Mouse (Mus musculus) forebrain, embryonic 14.5 days (tissue): ENCODE measurements around the gene Inafm1. TPM values are rescaled to one million over a fixed set of nuclear protein-coding genes. Genes with fewer than 3 reads are reported as not detected.
"Not testable (repeated sequence)": the region's sequence is repeated elsewhere in the genome, so short reads cannot be mapped to it uniquely, and the experiment has no call there.

ENCODE experiments used
- ATAC-seq: fragments of 200-750 bp; cut with Nextera tagmentation; 2 replicates; pipeline ENCODE4 v1.8.0; 2017; ENCODE audit warnings: mild to moderate bottlenecking, moderate library complexity
- DNase-seq: peaks from one replicate; pipeline ENCODE4 v3.0.0-alpha.2; 2015; ENCODE audit warnings: low spot score
- H3K27ac ChIP-seq: fragments of 300-500 bp; sonication (generic); 2 replicates; pipeline ENCODE4 v1.5.1; 2014; ENCODE audit warnings: low read depth, mild to moderate bottlenecking, control low read depth, low read length, moderate library complexity
- H3K27me3 ChIP-seq: fragments of 300-500 bp; sonication (generic); replicated peaks from 2 replicates; pipeline ENCODE4 v1.6.1; 2014; ENCODE audit warnings: low read length, control low read depth, mixed read lengths; ENCODE audit not compliant: control insufficient read depth, insufficient read depth
- H3K36me3 ChIP-seq: fragments of 300-500 bp; sonication (generic); 2 replicates; pipeline ENCODE4 v1.6.1; 2014; ENCODE audit warnings: low read length, control low read depth; ENCODE audit not compliant: control insufficient read depth, insufficient read depth
- H3K4me1 ChIP-seq: fragments of 300-500 bp; sonication (generic); 2 replicates; pipeline ENCODE4 v1.6.1; 2014; ENCODE audit warnings: antibody characterized with exemption, low read length, control low read depth; ENCODE audit not compliant: control insufficient read depth, insufficient read depth
- H3K4me2 ChIP-seq: fragments of 300-500 bp; sonication (generic); 2 replicates; pipeline ENCODE4 v1.6.1; 2014; ENCODE audit warnings: mild to moderate bottlenecking, control low read depth, low read length
- H3K4me3 ChIP-seq: fragments of 300-500 bp; sonication (generic); 2 replicates; pipeline ENCODE4 v1.5.1; 2014; ENCODE audit warnings: low read depth, low read length, control low read depth
- H3K9ac ChIP-seq: fragments of 300-500 bp; sonication (generic); 2 replicates; pipeline ENCODE4 v1.6.1; 2014; ENCODE audit warnings: mild to moderate bottlenecking, low read length, control low read depth, moderate library complexity
- H3K9me3 ChIP-seq: fragments of 300-500 bp; sonication (generic); replicated peaks from 2 replicates; pipeline ENCODE4 v1.6.1; 2016; ENCODE audit warnings: low read length, control low read depth, mixed read lengths; ENCODE audit not compliant: control insufficient read depth
- WGBS: fragments of 180-500 bp; shearing (Covaris S2); extraction: QIAGEN DNeasy Blood & Tissue Kit; methylation state at CpG from one replicate; pipeline ENCODE4 v1.1.7; 2014; 5-methylcytosine and 5-hydroxymethylcytosine counted together
- polyA plus RNA-seq: library from polyadenylated mRNA; unstranded; fragments of >200 nt; fragmentation: Nextera tagmentation; extraction: Ambion mirVana; gene quantifications from 2 replicates; pipeline ENCODE4 v1.2.1, GENCODE M21; 2014

Gene Inafm1
- polyA plus RNA-seq, 1 experiment from 2014 or later, result 20.4 TPM

DNA sequence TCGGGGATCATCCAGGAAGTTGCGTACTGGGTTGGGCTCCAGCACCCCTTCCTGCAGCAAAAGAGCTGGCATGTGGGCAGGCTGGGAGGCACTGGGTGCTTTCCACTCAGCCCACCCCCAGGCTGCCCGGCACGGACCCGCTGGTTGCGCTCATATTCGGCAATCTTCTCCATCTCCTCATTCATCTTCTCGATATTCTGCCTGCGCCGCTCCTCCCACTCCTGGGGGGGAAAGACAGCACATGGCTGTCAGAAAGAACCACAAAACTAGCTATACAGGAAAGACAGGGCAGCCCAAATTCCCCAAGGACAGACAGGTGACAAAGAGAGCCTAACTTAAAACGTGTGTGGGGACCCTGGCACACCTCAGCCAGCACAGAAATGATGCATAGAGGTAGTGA lies 7.3 kb upstream of the Inafm1 start:
- no peak overlapping the region for H3K4me2 ChIP-seq
- ATAC-seq (no peak), DNase-seq (no peak)
- H3K27me3 ChIP-seq, result no peaks in the 10 kb centered on the region
- H3K9ac ChIP-seq, result no peak overlapping the region
- 92% methylated on average over 11 of the region's 11 CpGs for WGBS
- H3K4me1 ChIP-seq, result peaks cover 3% of the 10 kb centered on the region; the same call in 1 of the 2 replicates
- no peak overlapping the region for H3K4me3 ChIP-seq
- no peaks in the 10 kb centered on the region for H3K9me3 ChIP-seq
- no peak overlapping the region for H3K27ac ChIP-seq
- peaks cover 83% of the 10 kb centered on the region for H3K36me3 ChIP-seq

DNA sequence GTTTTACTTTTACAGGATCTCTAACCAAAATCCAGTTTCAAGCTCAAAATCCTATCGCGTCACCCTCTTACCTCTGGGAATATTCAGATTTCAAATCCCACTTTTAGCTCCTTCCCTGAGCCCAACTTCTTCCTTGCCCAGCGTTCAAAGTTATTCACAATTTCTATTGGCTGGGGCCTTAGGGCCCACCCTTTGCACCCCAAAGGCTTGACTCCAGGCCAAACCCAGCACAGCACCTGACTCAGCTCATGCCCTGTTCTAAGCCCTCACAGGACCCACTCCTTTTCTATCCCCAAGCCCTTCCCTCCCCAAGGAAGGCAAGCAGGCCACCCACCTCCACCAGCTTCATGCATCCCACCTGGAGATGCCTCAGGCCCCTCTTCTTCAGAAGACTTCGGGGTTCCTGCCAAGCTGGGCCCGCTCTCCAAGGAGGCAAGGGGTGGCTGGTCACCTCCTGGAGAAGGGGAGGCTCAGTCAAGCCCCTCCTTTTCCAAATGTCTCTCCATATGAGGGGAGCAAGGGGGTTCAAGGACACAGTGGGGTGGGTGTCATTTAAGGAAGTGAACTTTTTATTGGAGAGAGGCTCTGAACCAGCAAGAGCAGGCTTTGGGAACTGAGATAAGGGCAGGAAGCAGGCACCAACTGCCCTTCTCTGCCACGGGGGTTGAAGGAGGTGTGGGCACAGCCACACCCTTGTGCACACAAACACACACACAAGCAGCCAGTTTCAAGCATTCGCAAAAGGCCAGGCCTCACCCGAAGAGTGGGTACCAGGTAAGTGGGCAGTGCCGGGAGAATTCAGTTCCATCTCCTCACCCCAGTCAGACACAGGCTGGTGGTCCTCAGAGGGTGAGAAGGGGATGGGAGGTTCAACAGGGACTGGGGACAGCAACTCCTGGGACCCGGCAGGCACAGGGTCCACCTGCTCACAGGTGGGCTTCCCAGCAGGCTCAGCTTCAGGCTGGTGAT lies 1.8 kb upstream of the Inafm1 start:
- no peak for DNase-seq
- Histone ChIP-seq H3K27me3 (no peaks in the 10 kb centered on the region), H3K4me1 (peaks cover 12% of the 10 kb centered on the region; the same call in 1 of the 2 replicates), H3K36me3 (peaks cover 50% of the 10 kb centered on the region), H3K4me3 (no peak overlapping the region), H3K9me3 (no peaks in the 10 kb centered on the region), H3K27ac (no peak overlapping the region), H3K9ac (no peak overlapping the region), H3K4me2 (no peak overlapping the region)
- WGBS, result 86% methylated on average over 10 of the region's 10 CpGs
- no peak for ATAC-seq

DNA sequence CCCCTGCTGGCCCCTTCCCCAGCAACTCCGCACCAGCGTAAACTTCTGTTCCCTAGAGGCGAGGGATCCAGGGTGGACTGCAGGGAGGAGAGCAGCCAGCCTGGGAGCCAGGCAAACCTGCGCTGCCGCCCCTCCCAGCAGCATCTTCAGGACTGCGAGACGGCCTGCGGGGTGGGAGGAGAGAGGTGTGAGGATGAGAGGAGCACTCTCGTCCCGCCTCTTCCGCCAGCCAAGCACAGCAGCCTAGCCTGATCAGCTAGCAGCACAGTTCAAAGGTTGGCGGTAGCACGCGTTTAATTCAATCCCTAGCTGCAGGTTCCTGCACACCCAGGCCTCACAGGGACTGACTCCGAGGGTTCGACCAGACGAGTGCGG lies 336 bp upstream of the Inafm1 start:
- H3K9me3 ChIP-seq, result no peaks in the 10 kb centered on the region
- H3K4me3 ChIP-seq, result peak overlapping the region; percentile 81
- peak overlapping the region; percentile 94 for H3K4me2 ChIP-seq
- peak overlapping the region; percentile 85 for H3K9ac ChIP-seq
- peak; percentile 71 for ATAC-seq
- H3K27me3 ChIP-seq, result no peaks in the 10 kb centered on the region
- H3K36me3 ChIP-seq, result peaks cover 38% of the 10 kb centered on the region
- H3K27ac ChIP-seq, result peak overlapping the region; percentile 90
- DNase-seq, result peak; percentile 78
- WGBS, result under 1% methylated on average over 18 of the region's 18 CpGs
- H3K4me1 ChIP-seq, result peaks cover 12% of the 10 kb centered on the region; the same call in 1 of the 2 replicates

DNA sequence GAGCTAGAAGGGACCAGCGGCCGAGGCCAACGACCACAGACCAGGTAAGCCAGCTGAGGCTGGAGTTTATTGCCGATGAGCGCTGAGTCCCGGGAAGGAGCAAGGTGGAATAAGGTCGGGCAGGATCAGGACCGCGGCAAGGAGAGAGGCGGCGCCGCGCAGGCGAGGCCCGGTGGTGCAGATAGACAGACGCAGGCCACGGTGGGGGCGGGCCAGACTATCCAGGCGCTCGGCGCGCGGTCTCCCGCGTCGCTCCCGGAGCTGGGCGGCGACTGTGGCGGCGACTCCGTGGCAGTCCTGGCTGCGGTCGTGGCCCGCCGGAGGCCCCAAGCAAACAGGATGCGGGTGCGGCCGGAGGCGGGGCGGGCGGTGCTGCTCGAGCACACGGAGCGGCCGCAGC lies 736 bp downstream of the Inafm1 start:
- no peaks in the 10 kb centered on the region for H3K27me3 ChIP-seq
- WGBS, result under 1% methylated on average over 37 of the region's 46 CpGs
- ATAC-seq, result peak; percentile 77

DNA sequence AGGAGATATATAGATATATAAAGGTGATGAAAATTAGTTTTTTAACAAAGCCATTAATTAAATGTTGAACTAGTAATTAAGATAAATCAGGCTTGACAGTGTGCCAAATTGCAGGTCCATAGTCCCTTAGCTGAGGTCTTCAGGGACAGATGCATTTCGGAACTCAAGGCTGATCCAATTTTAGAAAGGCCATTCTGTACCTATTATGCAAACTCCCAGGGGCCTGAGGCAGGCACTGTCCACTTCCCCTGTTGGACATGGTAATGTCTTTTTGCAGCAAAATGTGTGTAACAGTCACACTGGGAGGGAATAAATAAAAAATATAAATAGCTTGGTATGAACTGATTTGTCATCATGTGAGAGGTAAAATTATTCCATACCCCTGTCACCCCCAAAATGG lies 2.3 kb downstream of the Inafm1 start:
- 77% methylated on average over 1 of the region's 1 CpGs for WGBS
- Histone ChIP-seq H3K4me2 (no peak overlapping the region), H3K27ac (no peak overlapping the region), H3K9me3 (no peaks in the 10 kb centered on the region), H3K9ac (no peak overlapping the region), H3K4me3 (no peak overlapping the region), H3K36me3 (peaks cover 11% of the 10 kb centered on the region), H3K27me3 (no peaks in the 10 kb centered on the region), H3K4me1 (peaks cover 12% of the 10 kb centered on the region; the same call in 1 of the 2 replicates)
- DNase-seq (no peak), ATAC-seq (no peak)

More for the DNA sequence above, 736 bp downstream of the Inafm1 start:
- peak overlapping the region; percentile 85 for H3K9ac ChIP-seq
- H3K4me3 ChIP-seq, result peak overlapping the region; percentile 81
- H3K36me3 ChIP-seq, result peaks cover 27% of the 10 kb centered on the region
- peaks cover 12% of the 10 kb centered on the region; the same call in 1 of the 2 replicates for H3K4me1 ChIP-seq
- peak; percentile 69 for DNase-seq
- peak overlapping the region; percentile 94 for H3K4me2 ChIP-seq
- no peaks in the 10 kb centered on the region for H3K9me3 ChIP-seq
- H3K27ac ChIP-seq, result peak overlapping the region; percentile 90

DNA sequence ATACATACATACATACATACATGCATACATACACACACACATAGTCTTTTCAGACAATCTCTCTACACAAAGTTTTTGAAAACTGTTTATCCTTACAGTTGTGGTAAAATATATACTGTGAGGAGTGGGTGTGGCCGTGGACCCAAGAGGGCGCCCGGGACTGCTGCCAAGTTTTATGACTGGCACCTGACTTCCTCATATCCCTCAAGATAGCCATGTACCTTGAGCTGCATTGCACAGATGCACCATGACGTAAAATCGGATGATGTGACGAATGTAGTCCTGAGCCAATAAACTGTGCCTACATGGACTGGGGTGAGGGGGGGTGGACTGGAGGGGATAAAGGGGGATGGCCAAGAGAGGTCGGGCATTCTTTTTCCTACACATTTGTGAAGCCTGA lies 6.8 kb downstream of the Inafm1 start:
- H3K27ac ChIP-seq, H3K27me3 ChIP-seq, H3K9ac ChIP-seq, H3K9me3 ChIP-seq, ATAC-seq, DNase-seq, H3K4me1 ChIP-seq, H3K36me3 ChIP-seq, H3K4me2 ChIP-seq, H3K4me3 ChIP-seq: not testable (repeated sequence)
- WGBS, result 86% methylated on average over 7 of the region's 7 CpGs

DNA sequence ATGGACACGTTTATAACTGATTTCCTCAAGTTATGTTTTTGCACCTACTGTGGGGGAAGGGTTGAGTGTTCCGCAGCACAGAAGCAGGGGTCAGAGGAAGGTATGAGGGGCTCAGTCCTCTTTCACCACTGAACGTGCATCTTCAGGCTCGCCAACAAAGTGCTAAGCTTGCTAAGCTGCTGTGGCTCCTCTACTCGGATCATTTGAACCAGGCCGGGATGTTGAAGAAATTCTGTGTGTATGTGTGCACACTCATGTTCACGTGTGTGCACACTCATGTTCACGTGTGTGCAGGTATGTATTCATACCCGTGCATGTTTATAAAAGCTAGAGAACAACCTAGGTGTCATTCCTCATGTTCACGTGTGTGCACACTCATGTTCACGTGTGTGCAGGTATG lies 7.6 kb downstream of the Inafm1 start:
- WGBS, result 87% methylated on average over 11 of the region's 11 CpGs
- Histone ChIP-seq H3K4me3 (no peak overlapping the region), H3K4me1 (no peaks in the 10 kb centered on the region), H3K36me3 (no peaks in the 10 kb centered on the region), H3K27ac (no peak overlapping the region), H3K4me2 (no peak overlapping the region), H3K27me3 (no peaks in the 10 kb centered on the region), H3K9me3 (no peaks in the 10 kb centered on the region), H3K9ac (no peak overlapping the region)
- DNase-seq (no peak), ATAC-seq (no peak)

- no peak for ATAC-seq
- no peaks in the 10 kb centered on the region for H3K4me1 ChIP-seq
- H3K4me2 ChIP-seq, result no peak overlapping the region
- H3K9ac ChIP-seq, result no peak overlapping the region
- H3K27ac ChIP-seq, result no peak overlapping the region
- 86% methylated on average over 5 of the region's 5 CpGs for WGBS
- no peak for DNase-seq
- H3K27me3 ChIP-seq, result no peaks in the 10 kb centered on the region
- no peak overlapping the region for H3K4me3 ChIP-seq
- H3K9me3 ChIP-seq, result no peaks in the 10 kb centered on the region
- no peaks in the 10 kb centered on the region for H3K36me3 ChIP-seq
Observed at GRCm38 (mm10) chr7:16263843-16264242, 9.6 kb downstream of the Inafm1 start.
